Mouse (Mus musculus) stomach, embryonic 16.5 days (tissue): Measurements from ENCODE around the gene Zfp580. TPM values are rescaled to one million over a fixed set of nuclear protein-coding genes. Genes with fewer than 3 reads are reported as not detected.

Experiments used
- ATAC-seq: fragments of 200-750 bp; cut with Nextera tagmentation; 2 replicates; pipeline ENCODE4 v1.8.0; 2017; ENCODE audit warnings: moderate number of reproducible peaks, moderate TSS enrichment; ENCODE audit not compliant: insufficient read depth, low FRiP score
- H3K27ac ChIP-seq: fragments of 300-500 bp; sonication (generic); 2 replicates; pipeline ENCODE4 v1.5.1; 2014; ENCODE audit warnings: low read length
- H3K27me3 ChIP-seq: fragments of 300-500 bp; sonication (generic); 2 replicates; pipeline ENCODE4 v1.6.1; 2014; ENCODE audit warnings: low read length, control low read depth, mixed read lengths; ENCODE audit not compliant: control insufficient read depth, insufficient read depth
- H3K36me3 ChIP-seq: fragments of 300-500 bp; sonication (generic); 2 replicates; pipeline ENCODE4 v1.6.1; 2014; ENCODE audit warnings: low read length; ENCODE audit not compliant: control insufficient read depth, insufficient read depth
- H3K4me1 ChIP-seq: fragments of 300-500 bp; sonication (generic); 2 replicates; pipeline ENCODE4 v1.6.1; 2014; ENCODE audit warnings: low read length, control low read depth, mixed read lengths; ENCODE audit not compliant: control insufficient read depth, insufficient read depth
- H3K4me2 ChIP-seq: fragments of 300-500 bp; sonication (generic); 2 replicates; pipeline ENCODE4 v1.6.1; 2014; ENCODE audit warnings: low read depth, low read length, mixed read lengths
- H3K4me3 ChIP-seq: fragments of 300-500 bp; sonication (generic); replicated peaks from 2 replicates; pipeline ENCODE4 v1.5.1; 2014; ENCODE audit warnings: mild to moderate bottlenecking, low read length
- H3K9ac ChIP-seq: fragments of 300-500 bp; sonication (generic); 2 replicates; pipeline ENCODE4 v1.6.1; 2014; ENCODE audit warnings: low read length
- H3K9me3 ChIP-seq: fragments of 300-500 bp; sonication (generic); replicated peaks from 2 replicates; pipeline ENCODE4 v1.6.1; 2016; ENCODE audit warnings: low read length, control low read depth; ENCODE audit not compliant: control insufficient read depth
- WGBS: fragments of 180-500 bp; shearing (Covaris S2); extraction: QIAGEN DNeasy Blood & Tissue Kit; methylation state at CpG from one replicate; pipeline ENCODE4 v1.1.7; 2014; 5-methylcytosine and 5-hydroxymethylcytosine counted together
- polyA plus RNA-seq: library from polyadenylated mRNA; unstranded; fragments of >200 nt; fragmentation: Nextera tagmentation; extraction: Ambion mirVana; gene quantifications from 2 replicates; pipeline ENCODE4 v1.2.1, GENCODE M21; 2015

The Zfp580 gene
- polyA plus RNA-seq, 1 experiment from 2014 or later: 19.2 TPM

- peaks cover 80% of the 10 kb centered on the region for H3K36me3 ChIP-seq
- no peaks in the 10 kb centered on the region for H3K4me1 ChIP-seq
- H3K9me3 ChIP-seq: peaks cover 38% of the 10 kb centered on the region
- ATAC-seq: no peak
- H3K27me3 ChIP-seq: no peaks in the 10 kb centered on the region
- 86% methylated on average over 63 of the region's 63 CpGs for WGBS
- H3K27ac ChIP-seq: no peak overlapping the region
- H3K4me3 ChIP-seq: no peak overlapping the region
- H3K4me2 ChIP-seq: no peak overlapping the region
- no peak overlapping the region for H3K9ac ChIP-seq
Observed at GRCm38 (mm10) chr7:5030554-5031275, 20.6 kb upstream of the Zfp580 start.

GRCm38 (mm10) chr7:5031496-5031895 is 19.8 kb upstream of the Zfp580 start:
- H3K4me2 ChIP-seq: no peak overlapping the region
- H3K9ac ChIP-seq: no peak overlapping the region
- no peak for ATAC-seq
- H3K36me3 ChIP-seq: peaks cover 87% of the 10 kb centered on the region
- H3K27ac ChIP-seq: no peak overlapping the region
- H3K4me1 ChIP-seq: no peaks in the 10 kb centered on the region
- no peak overlapping the region for H3K4me3 ChIP-seq
- WGBS: 85% methylated on average over 46 of the region's 46 CpGs
- no peaks in the 10 kb centered on the region for H3K27me3 ChIP-seq
- H3K9me3 ChIP-seq: peaks cover 38% of the 10 kb centered on the region

DNA sequence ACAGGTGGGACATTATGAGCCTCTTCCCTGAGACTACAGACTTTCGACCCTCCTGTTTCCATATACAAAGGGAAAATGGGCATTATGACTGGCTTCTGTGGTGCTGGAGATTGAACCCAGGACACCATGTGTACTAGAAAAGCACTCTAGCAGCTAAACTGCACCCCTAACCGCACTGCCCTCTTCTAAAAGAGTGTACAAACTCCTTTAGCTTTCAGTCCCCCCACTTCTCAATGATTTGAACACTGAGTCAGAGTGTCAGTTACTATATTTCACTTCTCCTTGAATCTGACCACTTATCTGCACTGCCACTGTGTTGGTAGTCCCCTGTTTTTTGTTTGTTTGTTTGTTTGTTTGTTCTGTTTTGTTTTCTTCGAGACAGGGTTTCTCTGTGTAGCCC is 17.5 kb upstream of the Zfp580 start, which contains the start of gene 4632433K11Rik:
Gene 4632433K11Rik (plus strand): TSS at position 301 of the 400 bp plus-strand sequence.
- WGBS: 84% methylated on average over 3 of the region's 3 CpGs
- Histone ChIP-seq H3K27me3 (no peaks in the 10 kb centered on the region), H3K36me3 (peaks cover 74% of the 10 kb centered on the region), H3K4me3 (no peak within 1 kb of the TSS), H3K4me2 (no peak within 1 kb of the TSS), H3K9ac (no peak within 1 kb of the TSS), H3K4me1 (no peaks in the 10 kb centered on the region), H3K9me3 (peaks cover 36% of the 10 kb centered on the region), H3K27ac (no peak within 1 kb of the TSS)
- no peak for ATAC-seq

DNA sequence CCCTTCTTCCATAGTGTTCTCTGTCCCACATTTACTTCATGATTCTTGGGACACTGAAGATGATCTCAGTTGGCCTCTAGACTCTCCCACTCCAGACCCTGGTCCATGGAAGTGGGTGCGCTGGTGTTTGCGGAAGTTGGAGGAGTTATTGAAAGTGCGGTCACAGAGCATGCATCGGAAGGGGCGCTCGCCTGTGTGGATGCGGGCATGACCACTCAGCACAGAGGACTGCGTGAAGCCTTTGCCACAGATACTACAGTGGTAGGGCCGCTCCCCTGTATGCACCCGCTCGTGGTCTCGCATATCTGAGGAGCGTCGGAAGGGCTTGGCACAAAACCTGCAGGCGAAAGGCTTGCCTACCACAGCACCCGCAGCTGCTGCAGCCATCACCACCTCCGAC is 15.7 kb upstream of the Zfp580 start:
- Histone ChIP-seq H3K9ac (no peak overlapping the region), H3K27me3 (no peaks in the 10 kb centered on the region), H3K9me3 (peaks cover 18% of the 10 kb centered on the region), H3K27ac (no peak overlapping the region), H3K4me3 (no peak overlapping the region), H3K4me2 (no peak overlapping the region), H3K4me1 (peaks cover 7% of the 10 kb centered on the region), H3K36me3 (peaks cover 56% of the 10 kb centered on the region)
- ATAC-seq: no peak
- 95% methylated on average over 17 of the region's 17 CpGs for WGBS

GRCm38 (mm10) chr7:5036136-5036535 is 15.2 kb upstream of the Zfp580 start:
- no peak for ATAC-seq
- H3K9ac ChIP-seq: no peak overlapping the region
- WGBS: 91% methylated on average over 9 of the region's 9 CpGs
- peaks cover 51% of the 10 kb centered on the region for H3K36me3 ChIP-seq
- H3K27me3 ChIP-seq: no peaks in the 10 kb centered on the region
- H3K27ac ChIP-seq: no peak overlapping the region
- H3K9me3 ChIP-seq: peaks cover 12% of the 10 kb centered on the region
- H3K4me1 ChIP-seq: peaks cover 7% of the 10 kb centered on the region
- no peak overlapping the region for H3K4me2 ChIP-seq
- no peak overlapping the region for H3K4me3 ChIP-seq

GRCm38 (mm10) chr7:5037026-5037425 is 14.3 kb upstream of the Zfp580 start:
- Histone ChIP-seq H3K9me3 (peaks cover 4% of the 10 kb centered on the region; the same call in 1 of the 2 replicates), H3K27ac (no peak overlapping the region), H3K4me2 (no peak overlapping the region), H3K9ac (no peak overlapping the region), H3K4me3 (no peak overlapping the region), H3K27me3 (no peaks in the 10 kb centered on the region), H3K4me1 (peaks cover 7% of the 10 kb centered on the region), H3K36me3 (peaks cover 42% of the 10 kb centered on the region)
- 92% methylated on average over 7 of the region's 7 CpGs for WGBS
- ATAC-seq: no peak

GRCm38 (mm10) chr7:5037467-5037866 is 13.9 kb upstream of the Zfp580 start:
- 86% methylated on average over 8 of the region's 8 CpGs for WGBS
- ATAC-seq: no peak
- Histone ChIP-seq H3K36me3 (peaks cover 38% of the 10 kb centered on the region), H3K4me1 (peaks cover 7% of the 10 kb centered on the region), H3K9ac (peak overlapping the region; percentile 92), H3K27ac (peak overlapping the region; percentile 99), H3K4me3 (peak overlapping the region; percentile 75), H3K9me3 (no peaks in the 10 kb centered on the region), H3K27me3 (no peaks in the 10 kb centered on the region), H3K4me2 (peak overlapping the region; percentile 69)

GRCm38 (mm10) chr7:5038109-5038732 is 13.1 kb upstream of the Zfp580 start, which contains the start of gene Zfp784:
Zfp784 (minus strand) TSS chr7:5038446.
- H3K27ac ChIP-seq: peak within 1 kb of the TSS; percentile 99
- H3K4me2 ChIP-seq: peak within 1 kb of the TSS; percentile 69
- under 1% methylated on average over 48 of the region's 48 CpGs for WGBS
- ATAC-seq: peak; percentile 98
- no peaks in the 10 kb centered on the region for H3K27me3 ChIP-seq
- H3K9ac ChIP-seq: peak within 1 kb of the TSS; percentile 92
- H3K9me3 ChIP-seq: no peaks in the 10 kb centered on the region
- peaks cover 7% of the 10 kb centered on the region for H3K4me1 ChIP-seq
- H3K36me3 ChIP-seq: peaks cover 30% of the 10 kb centered on the region
- H3K4me3 ChIP-seq: peak within 1 kb of the TSS; percentile 75

DNA sequence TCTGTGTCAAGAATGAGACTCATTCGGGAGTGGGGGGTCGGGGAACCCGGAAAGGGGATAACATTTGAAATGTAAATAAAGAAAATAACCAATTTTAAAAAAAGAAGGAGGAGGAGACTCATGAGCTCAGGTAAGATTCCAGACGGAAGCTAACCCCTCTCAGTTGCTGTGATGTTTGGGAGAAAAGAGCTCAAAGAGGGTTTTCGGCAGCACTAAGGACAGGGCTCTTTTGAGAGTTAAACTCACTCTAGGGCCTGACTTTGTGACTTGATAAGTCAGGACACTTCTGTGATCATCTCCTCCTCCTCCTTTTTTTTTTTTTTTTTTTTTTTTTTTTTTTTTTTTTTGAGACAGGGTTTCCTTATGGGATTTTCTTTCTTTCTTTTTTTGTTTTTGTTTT is 12.4 kb upstream of the Zfp580 start:
- peak overlapping the region; percentile 69 for H3K4me2 ChIP-seq
- H3K36me3 ChIP-seq: peaks cover 24% of the 10 kb centered on the region
- H3K9me3 ChIP-seq: no peaks in the 10 kb centered on the region
- peak overlapping the region; percentile 75 for H3K4me3 ChIP-seq
- WGBS: 20% methylated on average over 5 of the region's 5 CpGs
- H3K4me1 ChIP-seq: peaks cover 7% of the 10 kb centered on the region
- peak overlapping the region; percentile 92 for H3K9ac ChIP-seq
- H3K27me3 ChIP-seq: no peaks in the 10 kb centered on the region
- ATAC-seq: no peak
- peak overlapping the region; percentile 99 for H3K27ac ChIP-seq
